Mouse (Mus musculus): ENCODE data around the gene Acot7.
A peak's percentile ranks its signal among the peaks of the same experiment; 100 is the strongest.
"Not testable (repeated sequence)": the region's sequence is repeated elsewhere in the genome, so short reads cannot be mapped to it uniquely, and the experiment has no call there.

The Acot7 gene

GRCm38 (mm10) chr4:152212531-152212930 is 34.6 kb downstream of the Acot7 start:
- peak; percentile 79 for DNase-seq

- no peak for DNase-seq
These were observed 35.0 kb downstream of the Acot7 start for GRCm38 (mm10) chr4:152212974-152213373.

DNA sequence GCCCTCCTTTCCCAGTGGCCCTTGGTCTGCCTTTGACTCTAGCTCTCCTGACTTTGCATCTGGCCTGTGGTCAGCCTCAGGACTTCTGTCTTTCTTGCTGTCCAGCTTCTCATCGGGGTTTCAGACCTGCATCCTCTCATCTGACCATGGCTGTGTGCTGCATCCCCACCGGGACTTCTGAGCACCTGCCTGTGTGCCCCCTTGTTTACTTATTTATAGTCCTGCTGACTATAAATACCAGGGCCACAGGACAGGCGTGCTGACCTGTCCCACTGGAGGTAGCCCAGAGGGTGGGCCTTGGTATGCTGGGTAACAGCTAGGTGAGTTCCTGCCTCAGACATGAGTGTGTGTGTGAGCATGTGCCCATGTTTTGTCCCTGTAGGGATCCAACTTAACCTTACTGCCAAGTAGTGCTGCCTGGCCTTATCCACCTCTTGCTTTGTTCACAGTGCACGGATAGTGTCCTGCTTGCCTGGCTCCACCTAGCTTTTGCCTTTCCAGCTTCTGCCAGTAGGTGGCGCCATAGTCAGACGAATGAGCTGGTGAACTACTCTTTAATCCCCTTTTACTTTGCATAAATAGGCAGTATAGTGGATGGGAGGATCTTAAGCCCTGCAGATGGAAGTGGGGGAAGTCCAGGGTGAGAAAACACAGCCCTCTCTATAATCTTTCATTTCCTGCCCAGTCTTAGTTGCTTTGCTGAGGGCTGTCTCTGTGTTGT is 36.0 kb downstream of the Acot7 start:
- DNase-seq, result peak; percentile 95

GRCm38 (mm10) chr4:152214871-152215415 is 37.0 kb downstream of the Acot7 start:
- DNase-seq, result no peak

- DNase-seq, result no peak
These were observed 41.7 kb downstream of the Acot7 start for GRCm38 (mm10) chr4:152219591-152219990.

GRCm38 (mm10) chr4:152220771-152221410 is 43.0 kb downstream of the Acot7 start:
- no peak for DNase-seq

DNA sequence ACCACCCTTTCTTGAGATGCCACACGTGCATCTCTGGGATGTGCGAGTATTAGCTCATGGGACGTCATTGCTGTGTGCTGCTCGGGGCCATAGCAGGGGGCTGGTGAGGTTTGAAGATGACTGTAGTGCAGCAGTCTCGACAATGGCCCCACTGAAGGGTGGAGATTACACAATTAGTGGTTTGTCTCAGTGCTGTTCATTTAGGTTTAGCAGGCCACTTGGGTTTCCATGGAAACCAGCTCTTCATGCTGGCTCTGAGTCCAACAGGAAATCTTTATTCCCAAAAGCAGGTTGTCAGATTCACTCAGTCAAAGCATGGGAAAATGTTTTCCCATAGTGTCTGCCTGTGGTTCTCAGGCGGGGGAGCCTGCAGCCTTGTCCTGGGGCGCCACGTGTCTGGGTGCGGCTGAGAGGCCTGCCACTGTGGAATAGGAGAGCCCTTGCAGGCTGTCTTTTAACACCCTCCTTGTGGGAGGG is 43.5 kb downstream of the Acot7 start:
- no peak for DNase-seq

- no peak for DNase-seq
These were observed 44.2 kb downstream of the Acot7 start for GRCm38 (mm10) chr4:152222111-152222510.

- DNase-seq, result no peak
These were observed 44.6 kb downstream of the Acot7 start for GRCm38 (mm10) chr4:152222513-152222912.

DNA sequence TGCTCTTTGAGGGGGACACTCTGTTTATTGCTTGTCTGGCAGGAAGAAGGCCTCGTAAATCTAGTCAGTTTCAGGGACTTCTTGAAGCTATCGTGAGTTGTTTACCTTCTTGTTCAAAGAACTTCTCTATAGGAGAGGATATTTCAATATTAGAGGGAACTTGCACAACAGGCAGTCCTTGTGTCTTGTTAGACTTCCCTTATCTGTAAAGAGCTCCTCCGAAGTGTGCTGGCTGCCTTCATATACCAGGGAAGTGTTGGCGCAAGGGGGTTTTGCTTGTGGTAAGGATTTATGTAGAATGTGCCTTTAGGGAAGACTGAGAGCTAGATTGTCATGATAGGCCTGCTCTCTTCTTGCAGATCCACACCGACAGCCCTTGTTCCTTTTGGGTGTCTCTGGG is 46.2 kb downstream of the Acot7 start:
- DNase-seq, result no peak

DNA sequence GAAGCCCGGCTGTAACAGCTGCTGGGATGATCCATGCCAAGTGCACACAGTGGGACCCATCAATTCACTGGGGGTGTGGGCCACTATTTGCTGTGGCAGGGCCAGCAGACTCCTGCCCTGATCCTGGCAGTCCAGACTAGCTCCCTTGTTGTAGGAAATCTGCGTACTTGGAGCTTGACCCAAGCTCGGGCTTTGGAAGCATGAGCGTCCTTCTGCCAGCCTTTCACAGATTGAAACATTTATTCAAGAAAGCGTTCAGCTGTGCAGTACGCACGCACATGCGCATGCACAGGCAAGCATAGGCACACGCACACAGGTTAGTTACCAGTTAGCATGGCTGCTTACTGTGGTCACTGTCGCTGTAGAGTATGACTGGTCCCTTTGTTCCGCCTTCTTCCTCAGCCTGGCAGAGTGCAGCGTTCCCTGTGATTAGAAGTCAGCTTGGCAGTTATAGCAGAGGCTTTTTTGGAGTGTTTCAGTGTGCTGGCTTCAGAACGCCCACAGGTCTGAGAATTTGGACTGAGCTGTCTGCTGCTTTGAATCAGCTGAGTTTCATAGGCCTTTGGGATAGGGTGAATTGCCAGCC is 49.1 kb downstream of the Acot7 start:
- DNase-seq, result no peak

DNA sequence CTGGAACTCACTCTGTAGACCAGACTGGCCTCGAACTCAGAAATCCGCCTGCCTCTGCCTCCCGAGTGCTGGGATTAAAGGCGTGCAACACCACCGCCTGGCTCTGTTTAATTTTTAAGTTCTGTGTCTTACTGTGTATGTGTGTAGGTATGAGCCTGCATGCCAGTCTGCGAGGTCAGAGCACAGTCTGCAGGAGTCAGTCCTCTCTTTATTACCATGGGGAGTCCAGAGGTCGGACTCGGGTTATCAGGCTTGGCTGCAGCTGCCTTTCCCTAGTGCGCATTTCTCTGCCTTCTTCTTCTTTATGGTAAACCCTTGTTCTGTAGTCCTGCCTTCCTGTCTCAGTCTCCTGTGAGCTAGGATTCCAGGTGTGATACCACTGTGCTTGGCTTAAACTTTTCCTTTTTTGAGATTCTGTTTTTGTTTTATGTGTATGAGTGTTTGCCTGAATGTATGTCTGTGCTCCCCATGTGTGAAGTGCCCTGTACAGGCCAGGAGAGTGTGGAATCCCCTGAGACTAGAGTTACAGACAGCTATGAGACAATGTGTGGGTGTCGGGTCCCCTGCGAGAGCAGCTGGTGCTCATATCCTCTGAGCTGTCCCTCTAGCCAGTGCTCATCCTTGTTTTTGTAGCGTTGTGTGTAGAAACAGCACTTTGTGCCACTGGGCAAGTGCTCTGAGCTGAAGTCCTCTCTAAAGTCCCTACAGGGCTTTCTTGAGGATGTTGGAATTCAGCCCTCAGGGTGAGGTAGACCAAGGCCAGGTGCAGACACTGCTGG is 50.0 kb downstream of the Acot7 start:
- DNase-seq, result no peak

- not testable (repeated sequence) for DNase-seq
These were observed 52.4 kb downstream of the Acot7 start for GRCm38 (mm10) chr4:152230331-152230730.

- DNase-seq, result no peak
These were observed 53.4 kb downstream of the Acot7 start for GRCm38 (mm10) chr4:152231326-152231725.

DNA sequence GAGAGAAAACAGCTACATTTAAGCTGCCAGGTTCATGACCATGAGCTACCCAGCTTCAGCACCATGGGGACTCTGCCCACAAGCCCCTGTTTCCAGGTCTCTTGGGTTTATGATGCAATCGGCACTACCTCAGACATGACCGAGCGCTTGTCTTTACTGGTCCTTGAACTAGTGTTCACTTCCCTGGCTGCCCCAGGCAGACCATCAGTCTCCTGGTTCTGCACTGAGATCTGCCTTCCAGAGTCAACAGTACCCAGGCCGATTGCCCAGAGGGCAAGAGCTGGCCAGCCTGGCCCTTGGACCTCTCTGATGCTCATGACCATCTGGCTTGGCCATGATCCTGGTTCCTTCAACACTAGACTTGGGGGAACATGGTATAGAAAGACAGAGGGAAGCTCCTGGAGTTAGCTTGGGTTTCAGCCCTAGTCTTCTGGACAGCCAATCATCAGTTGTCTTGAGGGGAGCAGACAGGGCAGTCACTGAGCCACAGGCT is 54.5 kb downstream of the Acot7 start:
- no peak for DNase-seq

DNA sequence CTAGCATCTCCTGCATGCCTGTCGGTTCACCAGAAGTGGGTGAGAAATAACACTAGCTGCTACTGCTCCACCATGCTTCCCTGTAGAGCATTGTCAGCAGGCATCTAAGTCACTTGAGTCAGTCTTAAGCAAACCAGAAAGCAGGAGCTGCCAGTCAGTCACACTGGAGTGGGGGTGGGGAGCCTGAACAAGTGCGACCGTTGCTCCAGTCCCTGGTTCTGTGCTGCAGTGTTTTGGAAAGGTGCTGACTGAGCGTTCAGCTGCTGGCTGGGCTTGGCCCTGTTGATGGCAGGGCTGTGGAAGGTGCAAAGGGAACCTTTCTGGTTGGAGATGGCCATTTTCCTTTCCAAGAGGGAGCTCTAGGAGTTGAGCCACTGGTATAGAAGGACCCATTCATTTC is 62.0 kb downstream of the Acot7 start:
- DNase-seq, result no peak

- DNase-seq, result no peak
These were observed 65.4 kb downstream of the Acot7 start for GRCm38 (mm10) chr4:152243241-152243891.

GRCm38 (mm10) chr4:152243969-152244368 is 66.0 kb downstream of the Acot7 start:
- DNase-seq, result no peak

GRCm38 (mm10) chr4:152244545-152245522 is 66.9 kb downstream of the Acot7 start:
- DNase-seq, result no peak

- DNase-seq, result no peak
These were observed 68.1 kb downstream of the Acot7 start for GRCm38 (mm10) chr4:152246011-152246410.

DNA sequence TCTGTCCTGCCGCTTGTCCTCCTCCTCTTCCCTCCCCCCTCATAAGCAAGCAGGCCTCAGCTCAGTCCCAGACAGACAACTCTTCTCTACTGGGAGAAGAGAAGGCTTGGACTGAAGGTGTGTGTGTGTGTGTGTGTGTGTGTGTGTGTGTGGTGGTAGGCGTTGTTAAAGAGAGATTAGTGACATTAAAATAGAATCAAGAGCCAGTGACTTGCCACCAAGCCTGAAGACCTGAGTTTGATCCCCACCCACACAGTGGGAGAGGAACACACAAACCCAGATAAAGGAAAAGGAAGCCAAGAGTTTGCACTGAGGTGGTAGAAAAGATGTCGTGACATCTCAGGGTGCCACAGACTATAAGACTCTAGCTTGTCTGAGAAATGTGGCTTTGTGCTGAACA is 69.3 kb downstream of the Acot7 start:
- DNase-seq, result no peak

Data from thymus, postnatal 4 days (tissue).